8 mouse cellular contexts compared by ENCODE assay signal in genomic region chr10:28074653-28075451, GRCm38 (mm10). TPM values are rescaled to one million over a fixed set of nuclear protein-coding genes. Genes with fewer than 3 reads are reported as not detected.
A peak's percentile ranks its signal among the peaks of the same experiment; 100 is the strongest.
DNase-seq lines count a peak whose midpoint lies in the region; ATAC-seq lines count a peak whose summit lies in the region.

Gene Ptprk (plus strand): TSS chr10:28074820.

- H3K9me3 ChIP-seq in forebrain, embryonic 11.5 days (ENCODE audit: control insufficient read depth, low read length) = no peaks in the 10 kb centered on the region
- H3K9me3 ChIP-seq in heart, embryonic 14.5 days (ENCODE audit: control insufficient read depth, low read length) = no peaks in the 10 kb centered on the region
- H3K9me3 ChIP-seq in liver, embryonic 11.5 days (ENCODE audit: control insufficient read depth, low read length) = no peaks in the 10 kb centered on the region
- H3K9me3 ChIP-seq in neural tube, embryonic 11.5 days (ENCODE audit: control insufficient read depth, low read length) = no peaks in the 10 kb centered on the region

- H3K4me2 ChIP-seq in forebrain, embryonic 11.5 days (ENCODE audit: low read depth, low read length, severe bottlenecking) = peak within 1 kb of the TSS; percentile 88
- H3K4me2 ChIP-seq in heart, embryonic 14.5 days (ENCODE audit: low read length) = peak within 1 kb of the TSS; percentile 56
- peak within 1 kb of the TSS; percentile 75 for H3K4me2 ChIP-seq in liver, embryonic 11.5 days
- peak within 1 kb of the TSS; percentile 72 for H3K4me2 ChIP-seq in neural tube, embryonic 11.5 days (ENCODE audit: low read depth)

- no peaks in the 10 kb centered on the region for H3K36me3 ChIP-seq in forebrain, embryonic 11.5 days (ENCODE audit: control insufficient read depth, insufficient read depth, low read length)
- no peaks in the 10 kb centered on the region for H3K36me3 ChIP-seq in heart, embryonic 14.5 days (ENCODE audit: control insufficient read depth, insufficient read depth, low read length)
- no peaks in the 10 kb centered on the region for H3K36me3 ChIP-seq in liver, embryonic 11.5 days (ENCODE audit: control insufficient read depth, insufficient read depth, low read length)
- H3K36me3 ChIP-seq in neural tube, embryonic 11.5 days (ENCODE audit: control insufficient read depth, insufficient read depth, low read length) = no peaks in the 10 kb centered on the region

- H3K4me3 ChIP-seq in forebrain, embryonic 11.5 days (ENCODE audit: low read depth, low read length) = peak within 1 kb of the TSS; percentile 71
- peak within 1 kb of the TSS; percentile 87 to 92 for H3K4me3 ChIP-seq in heart, embryonic 14.5 days (ENCODE audit: control insufficient read depth in 1 of 2, insufficient read depth in 1 of 2, low read depth in 1 of 2, low read length in 2 of 2)
- peak within 1 kb of the TSS; percentile 63 for H3K4me3 ChIP-seq in liver, embryonic 11.5 days (ENCODE audit: low read depth, low read length)
- peak within 1 kb of the TSS; percentile 70 for H3K4me3 ChIP-seq in neural tube, embryonic 11.5 days (ENCODE audit: low read depth, low read length)

- no peaks in the 10 kb centered on the region for H3K4me1 ChIP-seq in forebrain, embryonic 11.5 days (replicated peaks; ENCODE audit: control insufficient read depth, insufficient read depth, low read length)
- H3K4me1 ChIP-seq in heart, embryonic 14.5 days (ENCODE audit: control insufficient read depth in 2 of 2, insufficient read depth in 2 of 2, low read length in 2 of 2) = peaks cover 0 to 10% of the 10 kb centered on the region in 2 experiments; a peak in 2 of 4 replicates
- no peaks in the 10 kb centered on the region for H3K4me1 ChIP-seq in liver, embryonic 11.5 days (replicated peaks; ENCODE audit: control insufficient read depth, insufficient read depth, low read length)
- 0 out of 2 replicates have a peak, but pooled peaks cover 4% of the 10 kb centered on the region for H3K4me1 ChIP-seq in neural tube, embryonic 11.5 days (ENCODE audit: control insufficient read depth, insufficient read depth, low read length)

- ATAC-seq in forebrain, embryonic 11.5 days (replicated peaks; ENCODE audit: low FRiP score) = peak; percentile 98
- peak; percentile 97 for ATAC-seq in heart, embryonic 14.5 days (ENCODE audit: insufficient number of reproducible peaks, insufficient read depth, low FRiP score, low read depth)
- peak; percentile 94 for ATAC-seq in liver, embryonic 11.5 days (replicated peaks; ENCODE audit: low FRiP score)
- ATAC-seq in neural tube, embryonic 11.5 days (ENCODE audit: insufficient read depth, low FRiP score, low TSS enrichment) = peak; percentile 98

- under 1% methylated on average over 60 of the region's 77 CpGs for WGBS in forebrain, embryonic 11.5 days
- under 1% methylated on average over 77 of the region's 77 CpGs for WGBS in heart, embryonic 14.5 days
- under 1% methylated on average over 74 of the region's 77 CpGs for whole genome bisulfite sequencing in liver, embryonic 11.5 days
- under 1% methylated on average over 65 of the region's 77 CpGs for WGBS in neural tube, embryonic 11.5 days

- H3K27me3 ChIP-seq in forebrain, embryonic 11.5 days (ENCODE audit: control insufficient read depth, insufficient read depth, low read length) = no peaks in the 10 kb centered on the region
- H3K27me3 ChIP-seq in heart, embryonic 14.5 days (ENCODE audit: control insufficient read depth, insufficient read depth, low read length) = no peaks in the 10 kb centered on the region
- H3K27me3 ChIP-seq in liver, embryonic 11.5 days (replicated peaks; ENCODE audit: control insufficient read depth, insufficient read depth, low read length) = peaks cover 15% of the 10 kb centered on the region
- H3K27me3 ChIP-seq in neural tube, embryonic 11.5 days (ENCODE audit: control insufficient read depth, insufficient read depth, low read length) = no peaks in the 10 kb centered on the region

- DNase-seq in spleen, adult 18-20 months = peak; percentile 9 to 37
- DNase-seq in spleen, adult 12 weeks (ENCODE audit: low spot score) = no peak
- peak; percentile 97 for DNase-seq in forebrain, embryonic 11.5 days (ENCODE audit: low spot score)
- peak; percentile 98 for DNase-seq in kidney, postnatal 14 days
- peak; percentile 85 for DNase-seq in liver, embryonic 11.5 days (ENCODE audit: low spot score)
- peak; percentile 95 for DNase-seq in neural tube, embryonic 11.5 days (ENCODE audit: low spot score)
- DNase-seq in testis, postnatal 14 days (ENCODE audit: low spot score) = peak; percentile 84

- peak within 1 kb of the TSS; percentile 82 for H3K9ac ChIP-seq in forebrain, embryonic 11.5 days (ENCODE audit: low read length)
- H3K9ac ChIP-seq in heart, embryonic 14.5 days (ENCODE audit: low read length) = peak within 1 kb of the TSS; percentile 95
- H3K9ac ChIP-seq in liver, embryonic 11.5 days (ENCODE audit: low read depth, low read length) = peak within 1 kb of the TSS; percentile 74
- peak within 1 kb of the TSS; percentile 93 for H3K9ac ChIP-seq in neural tube, embryonic 11.5 days (ENCODE audit: low read length)

- H3K27ac ChIP-seq in forebrain, embryonic 11.5 days (ENCODE audit: low read depth, low read length) = peak within 1 kb of the TSS; percentile 71
- peak within 1 kb of the TSS; percentile 93 to 98 for H3K27ac ChIP-seq in heart, embryonic 14.5 days (replicated peaks in 1 of 2; ENCODE audit: control insufficient read depth in 1 of 2, insufficient read depth in 1 of 2, low read depth in 2 of 2, low read length in 2 of 2)
- peak within 1 kb of the TSS; percentile 77 for H3K27ac ChIP-seq in liver, embryonic 11.5 days (ENCODE audit: low read depth, low read length)
- peak within 1 kb of the TSS; percentile 87 for H3K27ac ChIP-seq in neural tube, embryonic 11.5 days (ENCODE audit: low read depth, low read length)

RNA-seq across cellular contexts. Expression of gene Ptprk, which starts in this region (rescaled TPM):
- 27.4 and 29.7 TPM in 2 replicates for polyA plus RNA-seq in forebrain, embryonic 11.5 days (2014; fragmentation: Nextera tagmentation; extraction: Ambion mirVana)
- polyA plus RNA-seq in heart, embryonic 14.5 days (2014; fragmentation: Nextera tagmentation; extraction: Ambion mirVana) = 43.6 and 50.7 TPM in 2 replicates
- 13.9 and 15.2 TPM in 2 replicates for polyA plus RNA-seq in liver, embryonic 11.5 days (2014; fragmentation: Nextera tagmentation; extraction: Ambion mirVana)
- polyA plus RNA-seq in neural tube, embryonic 11.5 days (2014; fragmentation: Nextera tagmentation; extraction: Ambion mirVana) = 26.2 and 27.2 TPM in 2 replicates
